Mouse (Mus musculus) thymus, postnatal 25 days (tissue): ENCODE results near the gene Pim1.

Experiments
- DNase-seq: peaks from one replicate; pipeline ENCODE4 v3.0.0; 2022

Gene Pim1

GRCm38 (mm10) chr17:29467030-29467429 lies 23.5 kb upstream of the Pim1 start:
- no peak for DNase-seq

- DNase-seq, result no peak
Observed at GRCm38 (mm10) chr17:29473466-29473865, 17.1 kb upstream of the Pim1 start.

- DNase-seq, result no peak
Observed at GRCm38 (mm10) chr17:29474036-29474435, 16.5 kb upstream of the Pim1 start.

DNA sequence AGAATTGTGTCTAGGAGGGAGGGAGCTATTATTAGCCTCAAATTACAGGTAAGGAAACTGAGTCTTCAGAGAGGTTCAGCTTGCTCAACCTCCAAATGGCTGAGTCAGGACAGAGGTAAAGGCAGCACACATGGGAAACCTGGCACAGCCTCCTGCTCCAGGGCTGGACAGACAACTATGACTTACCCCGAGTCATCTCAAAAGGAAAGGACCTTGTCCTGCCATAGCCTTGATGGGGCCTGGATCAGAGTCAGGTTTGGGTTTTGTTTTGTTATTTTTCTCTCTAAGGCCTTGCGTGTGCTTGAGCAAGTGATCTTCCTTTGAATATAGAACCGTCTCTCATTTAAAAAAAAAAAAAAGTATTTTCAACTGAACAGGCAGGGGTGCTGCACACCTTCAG lies 15.4 kb upstream of the Pim1 start:
- no peak for DNase-seq

- no peak for DNase-seq
Observed at GRCm38 (mm10) chr17:29476461-29476860, 14.1 kb upstream of the Pim1 start.

DNA sequence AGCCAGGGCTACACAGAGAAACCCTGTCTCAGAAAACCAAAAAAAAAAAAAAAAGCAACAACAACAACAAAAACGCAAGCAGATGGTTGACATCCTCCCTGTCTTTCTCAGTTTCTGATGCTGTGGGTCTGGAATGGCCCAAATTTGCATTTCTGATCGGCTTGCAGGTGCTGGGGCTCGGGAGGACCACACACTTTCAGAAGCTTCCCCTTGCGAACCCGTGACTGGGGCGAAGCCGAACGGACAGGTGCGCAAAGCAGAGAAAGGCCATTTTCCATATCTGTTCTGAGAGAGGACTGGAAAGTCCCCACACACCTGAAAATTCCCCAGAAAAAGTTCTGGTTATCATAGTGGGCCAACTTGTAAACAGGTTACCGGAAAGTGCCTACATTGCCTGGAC lies 13.2 kb upstream of the Pim1 start:
- DNase-seq, result no peak

- no peak for DNase-seq
Observed at GRCm38 (mm10) chr17:29478271-29478670, 12.3 kb upstream of the Pim1 start.

DNA sequence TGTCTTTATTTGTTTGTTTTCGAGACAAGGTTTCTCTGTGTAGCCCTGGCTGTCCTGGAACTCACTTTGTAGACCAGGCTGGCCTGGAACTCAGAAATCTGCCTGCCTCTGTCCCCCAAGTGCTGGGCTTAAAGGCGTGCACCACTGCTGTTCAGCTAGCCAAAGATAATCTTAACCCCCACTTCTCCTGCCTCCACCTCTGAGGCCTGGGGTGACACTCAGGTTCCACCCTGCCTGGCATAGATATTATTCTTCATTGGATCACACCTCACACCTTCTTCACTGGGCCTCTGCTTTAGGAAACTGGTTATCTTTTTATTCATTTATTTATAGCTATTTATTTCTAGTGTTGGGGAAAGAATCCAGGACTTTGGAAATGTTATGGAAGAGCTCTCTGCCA lies 10.3 kb upstream of the Pim1 start:
- DNase-seq, result no peak

- no peak for DNase-seq
Observed at GRCm38 (mm10) chr17:29482632-29483031, 7.9 kb upstream of the Pim1 start.

- DNase-seq, result no peak
Observed at GRCm38 (mm10) chr17:29483282-29483681, 7.3 kb upstream of the Pim1 start.

DNA sequence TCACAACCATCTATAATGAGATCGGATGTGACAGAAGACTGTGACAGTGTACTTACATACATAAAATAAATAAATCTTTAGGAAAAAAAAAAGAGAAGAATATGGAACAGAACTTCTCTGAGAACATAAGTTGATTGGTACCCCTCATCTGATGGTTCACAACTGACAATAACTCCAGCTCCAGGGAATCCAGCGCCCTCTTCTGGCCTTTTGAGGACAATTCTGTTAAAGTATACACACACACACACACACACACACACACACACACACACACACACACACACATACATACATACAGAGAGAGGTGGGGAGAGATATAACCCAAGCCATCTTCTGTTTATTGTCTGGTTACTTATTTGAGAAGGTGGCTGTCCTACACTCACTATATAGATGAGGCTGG lies 6.1 kb upstream of the Pim1 start:
- no peak for DNase-seq

- DNase-seq, result no peak
Observed at GRCm38 (mm10) chr17:29485336-29486233, 5.0 kb upstream of the Pim1 start.

- DNase-seq, result no peak
Observed at GRCm38 (mm10) chr17:29488257-29488977, 2.1 kb upstream of the Pim1 start.

GRCm38 (mm10) chr17:29488978-29489970 lies 1.3 kb upstream of the Pim1 start:
- DNase-seq, result no peak

- peak; percentile 98 for DNase-seq
Observed at GRCm38 (mm10) chr17:29489971-29490712, 411 bp upstream of the Pim1 start.

GRCm38 (mm10) chr17:29491591-29492268 lies 1.2 kb downstream of the Pim1 start:
- peak; percentile 59 for DNase-seq

GRCm38 (mm10) chr17:29492269-29493191 lies 2.0 kb downstream of the Pim1 start:
- DNase-seq, result peak; percentile 84

- DNase-seq, result no peak
Observed at GRCm38 (mm10) chr17:29493461-29493980, 3.0 kb downstream of the Pim1 start.

GRCm38 (mm10) chr17:29494062-29494731 lies 3.6 kb downstream of the Pim1 start:
- DNase-seq, result peak; percentile 35

GRCm38 (mm10) chr17:29494732-29495076 lies 4.2 kb downstream of the Pim1 start:
- DNase-seq, result no peak
